Mouse (Mus musculus): Measurements from ENCODE around the gene Sh3kbp1.
A peak's percentile ranks its signal among the peaks of the same experiment; 100 is the strongest.
"Not testable (repeated sequence)": the region's sequence is repeated elsewhere in the genome, so short reads cannot be mapped to it uniquely, and the experiment has no call there.

Sh3kbp1 gene

GRCm38 (mm10) chrX:159626907-159627587, at the start of gene Sh3kbp1:
Gene Sh3kbp1, plus strand, starts transcription at chrX:159627272.
- peak; percentile 52 to 73 for DNase-seq

GRCm38 (mm10) chrX:159584738-159585137, 42.3 kb upstream of the Sh3kbp1 start:
- DNase-seq: not testable (repeated sequence)

- no peak for DNase-seq
Observed at GRCm38 (mm10) chrX:159591633-159592032, 35.4 kb upstream of the Sh3kbp1 start.

GRCm38 (mm10) chrX:159597502-159597901, 29.6 kb upstream of the Sh3kbp1 start:
- DNase-seq: no peak

- DNase-seq: no peak
Observed at GRCm38 (mm10) chrX:159604832-159605231, 22.2 kb upstream of the Sh3kbp1 start.

GRCm38 (mm10) chrX:159606936-159607335, 20.1 kb upstream of the Sh3kbp1 start:
- DNase-seq: peak in 1 of 2 experiments; percentile 30

GRCm38 (mm10) chrX:159626208-159626906, 715 bp upstream of the Sh3kbp1 start:
- DNase-seq: peak; percentile 12 to 31

- peak; percentile 17 to 39 for DNase-seq
Observed at GRCm38 (mm10) chrX:159627588-159628566, 805 bp downstream of the Sh3kbp1 start.

GRCm38 (mm10) chrX:159628629-159629028, 1.6 kb downstream of the Sh3kbp1 start:
- DNase-seq: no peak

- no peak for DNase-seq
Observed at GRCm38 (mm10) chrX:159629203-159629602, 2.1 kb downstream of the Sh3kbp1 start.

- DNase-seq: no peak
Observed at GRCm38 (mm10) chrX:159638500-159639227, 11.6 kb downstream of the Sh3kbp1 start.

GRCm38 (mm10) chrX:159639991-159640390, 12.9 kb downstream of the Sh3kbp1 start:
- no peak for DNase-seq

- DNase-seq: no peak
Observed at GRCm38 (mm10) chrX:159645314-159645713, 18.2 kb downstream of the Sh3kbp1 start.

GRCm38 (mm10) chrX:159647564-159647963, 20.5 kb downstream of the Sh3kbp1 start:
- no peak for DNase-seq

GRCm38 (mm10) chrX:159648598-159648997, 21.5 kb downstream of the Sh3kbp1 start:
- no peak for DNase-seq

- DNase-seq: no peak
Observed at GRCm38 (mm10) chrX:159650130-159650678, 23.1 kb downstream of the Sh3kbp1 start.

GRCm38 (mm10) chrX:159650727-159651126, 23.7 kb downstream of the Sh3kbp1 start:
- DNase-seq: no peak

- DNase-seq: no peak
Observed at GRCm38 (mm10) chrX:159671388-159671787, 44.3 kb downstream of the Sh3kbp1 start.

- no peak for DNase-seq
Observed at GRCm38 (mm10) chrX:159672466-159672865, 45.4 kb downstream of the Sh3kbp1 start.

GRCm38 (mm10) chrX:159676242-159676641, 49.2 kb downstream of the Sh3kbp1 start:
- no peak for DNase-seq

GRCm38 (mm10) chrX:159677585-159678319, 50.7 kb downstream of the Sh3kbp1 start:
- DNase-seq: no peak

Measured in cerebellum, postnatal 25 days (tissue).